Mouse (Mus musculus) heart, embryonic 12.5 days (tissue): ENCODE data around the gene Nkx2-5. TPM values are rescaled to one million over a fixed set of nuclear protein-coding genes. Genes with fewer than 3 reads are reported as not detected.

ENCODE experiments used
- ATAC-seq: fragments of 200-750 bp; cut with Nextera tagmentation; 2 replicates; pipeline ENCODE4 v1.8.0; 2017; ENCODE audit warnings: moderate TSS enrichment, moderate library complexity; ENCODE audit not compliant: insufficient number of reproducible peaks, low FRiP score
- H3K27ac ChIP-seq: fragments of 300-500 bp; sonication (generic); 2 replicates; pipeline ENCODE4 v1.5.1; 2016; ENCODE audit warnings: mild to moderate bottlenecking, moderate library complexity; ENCODE audit not compliant: poor library complexity, severe bottlenecking
- H3K27me3 ChIP-seq: fragments of 300-500 bp; sonication (generic); replicated peaks from 2 replicates; pipeline ENCODE4 v1.6.1; 2016; ENCODE audit warnings: mild to moderate bottlenecking, moderate library complexity
- H3K36me3 ChIP-seq: fragments of 300-500 bp; sonication (generic); 2 replicates; pipeline ENCODE4 v1.6.1; 2016; ENCODE audit warnings: mild to moderate bottlenecking, moderate library complexity
- H3K4me1 ChIP-seq: fragments of 300-500 bp; sonication (generic); replicated peaks from 2 replicates; pipeline ENCODE4 v1.6.1; 2016; ENCODE audit warnings: mild to moderate bottlenecking
- H3K4me2 ChIP-seq: fragments of 300-500 bp; sonication (generic); 2 replicates; pipeline ENCODE4 v1.6.1; 2016; ENCODE audit warnings: mild to moderate bottlenecking, moderate library complexity
- H3K4me3 ChIP-seq: fragments of 300-500 bp; sonication (generic); 2 replicates; pipeline ENCODE4 v1.5.1; 2016; ENCODE audit warnings: mild to moderate bottlenecking
- H3K9ac ChIP-seq: fragments of 300-500 bp; sonication (generic); 2 replicates; pipeline ENCODE4 v1.6.1; 2016; ENCODE audit warnings: mild to moderate bottlenecking, moderate library complexity
- H3K9me3 ChIP-seq: fragments of 300-500 bp; sonication (generic); replicated peaks from 2 replicates; pipeline ENCODE4 v1.6.1; 2016; ENCODE audit warnings: mild to moderate bottlenecking, moderate library complexity
- WGBS: fragments of 180-500 bp; shearing (Covaris S2); methylation state at CpG from one replicate; pipeline ENCODE4 v1.1.7; 2016; 5-methylcytosine and 5-hydroxymethylcytosine counted together
- polyA plus RNA-seq: library from polyadenylated mRNA; unstranded; fragments of >200 nt; fragmentation: Nextera tagmentation; extraction: Ambion mirVana; gene quantifications from 2 replicates; pipeline ENCODE4 v1.2.1, GENCODE M21; 2016

The Nkx2-5 gene
- polyA plus RNA-seq, 1 experiment from 2014 or later, result 200 TPM

DNA sequence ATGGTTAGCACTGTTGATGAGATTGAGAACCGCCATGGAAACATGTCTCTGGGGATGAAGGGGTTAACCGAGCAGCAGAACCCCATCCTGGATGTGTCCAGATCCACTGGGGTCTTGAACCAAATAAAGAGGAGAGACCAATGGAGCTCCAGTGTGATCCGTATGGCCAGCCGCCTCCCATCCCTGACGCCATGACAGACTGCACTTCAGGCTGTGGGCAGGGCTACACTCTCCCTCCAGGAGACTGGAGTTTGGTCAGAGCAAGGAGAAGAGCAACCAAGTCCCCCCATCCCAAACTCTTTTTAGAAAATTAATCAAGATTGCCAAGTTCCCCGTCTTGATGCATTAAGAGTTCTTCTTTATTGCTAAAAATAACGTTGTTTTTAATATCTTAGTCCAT, 33.1 kb upstream of the Nkx2-5 start:
- Histone ChIP-seq H3K4me1 (peaks cover 27% of the 10 kb centered on the region), H3K27ac (0 out of 2 replicates have a peak overlapping the region, but pooled peaks have one; percentile 31), H3K4me2 (no peak overlapping the region), H3K9ac (no peak overlapping the region), H3K27me3 (no peaks in the 10 kb centered on the region), H3K4me3 (no peak overlapping the region), H3K9me3 (peaks cover 8% of the 10 kb centered on the region; the same call in 1 of the 2 replicates), H3K36me3 (peaks cover 6% of the 10 kb centered on the region)
- ATAC-seq, result no peak
- 71% methylated on average over 7 of the region's 7 CpGs for WGBS

DNA sequence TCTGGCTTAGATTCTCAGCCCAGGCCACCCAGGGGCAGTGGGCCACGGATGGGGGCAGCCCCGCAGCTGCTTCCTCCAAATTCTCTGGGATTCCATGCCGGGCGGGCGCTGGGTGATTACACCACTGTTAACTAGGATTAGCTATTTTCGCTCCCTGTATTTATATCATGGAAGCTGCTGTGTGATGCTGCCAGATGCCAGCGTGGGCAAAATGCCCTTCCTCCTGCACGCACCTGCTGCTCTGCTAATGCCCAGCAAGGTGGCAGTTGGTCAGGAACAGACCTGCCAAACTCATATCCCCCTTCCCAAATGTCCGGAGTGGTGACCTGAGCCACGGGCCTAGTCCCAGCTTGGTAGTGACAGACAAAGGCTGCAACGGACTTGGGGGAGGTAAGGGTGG, 29.7 kb upstream of the Nkx2-5 start:
- Histone ChIP-seq H3K4me3 (no peak overlapping the region), H3K9ac (no peak overlapping the region), H3K9me3 (peaks cover 4% of the 10 kb centered on the region; the same call in 1 of the 2 replicates), H3K36me3 (no peaks in the 10 kb centered on the region; the same call in 1 of the 2 replicates), H3K4me1 (peaks cover 40% of the 10 kb centered on the region), H3K27ac (no peak overlapping the region), H3K4me2 (no peak overlapping the region), H3K27me3 (no peaks in the 10 kb centered on the region)
- WGBS, result 64% methylated on average over 11 of the region's 11 CpGs
- no peak for ATAC-seq

DNA sequence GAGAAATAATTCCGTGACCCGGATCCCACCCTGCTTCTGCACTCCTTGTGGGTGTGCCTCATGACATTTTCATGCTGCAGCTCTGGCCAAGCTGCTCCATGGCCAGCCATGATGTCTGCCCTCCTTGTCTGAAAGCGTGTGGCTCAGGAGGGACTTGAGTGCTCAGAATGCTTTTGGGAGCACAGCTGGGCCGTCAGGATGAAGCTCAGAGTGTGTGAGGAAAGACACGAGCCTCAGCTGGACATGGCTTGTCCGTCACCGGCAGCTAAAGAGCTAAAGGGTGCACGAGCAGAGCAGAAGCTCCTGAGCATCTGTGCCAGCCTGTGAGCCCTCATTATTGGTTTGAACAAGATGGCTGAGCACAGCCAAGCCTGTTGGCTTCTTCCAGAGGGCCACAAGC, 28.7 kb upstream of the Nkx2-5 start:
- no peak for ATAC-seq
- H3K4me1 ChIP-seq, result peaks cover 45% of the 10 kb centered on the region
- no peak overlapping the region for H3K4me3 ChIP-seq
- 61% methylated on average over 8 of the region's 8 CpGs for WGBS
- H3K27me3 ChIP-seq, result no peaks in the 10 kb centered on the region
- no peaks in the 10 kb centered on the region; the same call in 1 of the 2 replicates for H3K36me3 ChIP-seq
- H3K4me2 ChIP-seq, result no peak overlapping the region
- H3K9me3 ChIP-seq, result peaks cover 1% of the 10 kb centered on the region; the same call in 1 of the 2 replicates
- H3K9ac ChIP-seq, result no peak overlapping the region
- H3K27ac ChIP-seq, result peak overlapping the region; percentile 66; the same call in 1 of the 2 replicates

DNA sequence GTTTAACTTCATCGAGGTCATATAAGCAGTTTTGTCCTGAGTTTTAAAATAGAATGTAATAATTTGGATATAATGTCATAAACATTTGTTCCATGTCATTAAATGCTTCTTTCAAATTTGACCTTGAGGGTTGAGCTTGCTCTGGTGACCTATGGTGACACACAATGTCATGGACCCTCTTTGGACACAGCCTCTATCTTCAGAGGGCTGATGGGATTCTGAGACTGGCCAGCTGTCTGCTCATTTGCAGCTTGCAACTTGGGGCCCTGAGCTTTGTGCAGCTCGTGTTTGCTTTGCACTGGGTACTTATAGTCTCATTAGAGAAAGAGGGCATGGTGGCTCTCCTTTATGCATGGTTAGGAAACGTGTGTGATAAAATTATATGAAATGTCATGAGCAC, 28.1 kb upstream of the Nkx2-5 start:
- Histone ChIP-seq H3K36me3 (no peaks in the 10 kb centered on the region), H3K27me3 (no peaks in the 10 kb centered on the region), H3K9ac (no peak overlapping the region), H3K4me1 (peaks cover 41% of the 10 kb centered on the region), H3K27ac (peak overlapping the region; percentile 66; the same call in 1 of the 2 replicates), H3K4me3 (no peak overlapping the region), H3K4me2 (no peak overlapping the region), H3K9me3 (no peaks in the 10 kb centered on the region)
- WGBS, result 61% methylated on average over 3 of the region's 3 CpGs
- ATAC-seq, result no peak

DNA sequence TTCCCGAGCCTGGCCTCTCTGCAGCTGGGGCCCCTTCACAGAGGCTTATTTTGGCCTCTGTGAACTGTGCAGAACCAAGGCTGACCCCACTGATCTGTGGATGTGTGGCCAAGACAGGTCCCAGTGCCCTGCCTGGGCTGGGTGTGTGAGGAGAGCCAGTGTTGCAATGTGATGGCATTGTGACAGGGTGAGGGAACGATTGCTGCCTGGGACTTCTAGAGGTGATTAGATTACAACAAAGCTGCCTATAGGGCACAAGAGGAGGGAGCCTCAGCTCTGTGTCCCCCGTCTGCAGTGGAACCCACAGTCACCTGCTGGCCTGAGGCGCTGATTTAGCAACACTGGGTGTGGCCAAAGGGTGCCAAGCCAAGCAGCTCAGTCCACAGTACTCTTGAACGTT, 23.9 kb upstream of the Nkx2-5 start:
- Histone ChIP-seq H3K4me2 (peak overlapping the region; percentile 48), H3K27ac (peak overlapping the region; percentile 91), H3K4me3 (no peak overlapping the region), H3K9ac (peak overlapping the region; percentile 31; the same call in 1 of the 2 replicates), H3K36me3 (no peaks in the 10 kb centered on the region), H3K27me3 (no peaks in the 10 kb centered on the region), H3K9me3 (no peaks in the 10 kb centered on the region), H3K4me1 (peaks cover 57% of the 10 kb centered on the region)
- 15% methylated on average over 5 of the region's 5 CpGs for WGBS
- peak; percentile 72 for ATAC-seq

DNA sequence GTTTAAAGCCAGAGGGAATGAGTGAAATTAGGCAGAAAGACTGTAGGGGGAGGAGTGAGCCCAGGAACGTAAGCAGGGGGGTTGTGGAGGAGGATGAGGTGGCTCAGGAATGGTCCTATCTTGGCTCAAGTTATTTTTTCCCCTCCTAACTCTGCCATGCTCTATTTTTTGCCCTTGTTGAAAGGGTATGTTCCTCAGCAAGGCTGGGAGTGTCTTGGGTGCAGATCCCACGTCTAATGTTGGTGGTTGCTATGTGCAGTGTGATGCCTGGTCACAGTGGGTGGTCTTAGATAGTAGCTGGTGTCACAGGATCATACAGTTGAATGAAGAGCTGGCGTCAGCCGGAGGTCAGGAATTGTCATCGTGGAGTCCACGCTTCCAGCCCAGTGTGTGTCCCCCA, 20.3 kb upstream of the Nkx2-5 start:
- Histone ChIP-seq H3K9ac (peak overlapping the region; percentile 56; the same call in 1 of the 2 replicates), H3K27ac (peak overlapping the region; percentile 99), H3K27me3 (no peaks in the 10 kb centered on the region), H3K36me3 (peaks cover 4% of the 10 kb centered on the region; the same call in 1 of the 2 replicates), H3K4me3 (no peak overlapping the region), H3K4me1 (peaks cover 65% of the 10 kb centered on the region), H3K9me3 (peaks cover 3% of the 10 kb centered on the region; the same call in 1 of the 2 replicates), H3K4me2 (peak overlapping the region; percentile 55)
- WGBS, result 32% methylated on average over 6 of the region's 6 CpGs
- ATAC-seq, result 0 out of 2 replicates have a peak, but pooled peaks have one; percentile 16

DNA sequence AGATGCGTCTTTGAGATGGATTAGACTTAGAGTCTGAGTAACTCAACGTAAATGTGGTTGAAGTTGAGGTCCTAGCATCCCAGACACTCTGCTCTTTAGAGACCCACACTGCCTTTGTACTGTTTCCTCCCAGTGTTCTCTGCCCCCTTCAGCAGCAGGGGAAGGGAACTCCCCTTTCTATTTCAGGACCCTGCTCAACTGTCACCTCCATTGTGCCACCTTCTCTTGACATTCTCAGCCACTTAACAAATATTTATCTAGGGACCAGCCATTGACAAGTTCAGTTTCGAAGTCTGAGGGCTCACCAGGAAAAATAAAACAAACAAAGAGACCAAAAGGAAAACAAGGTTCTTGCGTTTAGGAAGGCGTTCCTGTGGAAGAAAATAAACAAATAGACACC, 19.5 kb upstream of the Nkx2-5 start:
- Histone ChIP-seq H3K9ac (peak overlapping the region; percentile 56; the same call in 1 of the 2 replicates), H3K4me2 (peak overlapping the region; percentile 55), H3K27ac (peak overlapping the region; percentile 99), H3K9me3 (peaks cover 3% of the 10 kb centered on the region; the same call in 1 of the 2 replicates), H3K4me1 (peaks cover 66% of the 10 kb centered on the region), H3K4me3 (no peak overlapping the region), H3K36me3 (peaks cover 4% of the 10 kb centered on the region; the same call in 1 of the 2 replicates), H3K27me3 (no peaks in the 10 kb centered on the region)
- 21% methylated on average over 5 of the region's 5 CpGs for WGBS
- ATAC-seq, result no peak

DNA sequence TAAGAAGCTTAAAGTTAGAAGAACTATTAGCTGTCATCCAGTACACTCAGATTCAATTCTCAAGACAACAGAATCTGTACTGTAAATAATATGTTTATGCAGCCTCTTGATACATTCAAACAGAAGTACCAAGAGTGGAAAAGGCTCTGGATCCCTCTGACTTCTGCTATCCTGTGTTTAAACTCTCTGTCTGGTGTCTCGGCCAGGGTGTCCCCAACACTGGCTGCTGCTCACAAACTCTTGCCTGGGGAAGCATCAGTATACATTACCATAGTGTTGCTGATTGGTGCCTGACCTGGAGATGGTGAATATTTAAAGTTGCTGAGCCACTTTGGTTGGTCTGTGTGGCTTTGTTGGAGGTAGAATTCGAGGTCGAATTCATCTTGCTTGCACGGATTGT, 17.0 kb upstream of the Nkx2-5 start:
- 61% methylated on average over 4 of the region's 4 CpGs for WGBS
- Histone ChIP-seq H3K27me3 (no peaks in the 10 kb centered on the region), H3K27ac (peak overlapping the region; percentile 82), H3K36me3 (peaks cover 4% of the 10 kb centered on the region; the same call in 1 of the 2 replicates), H3K9me3 (peaks cover 3% of the 10 kb centered on the region; the same call in 1 of the 2 replicates), H3K9ac (no peak overlapping the region), H3K4me1 (peaks cover 70% of the 10 kb centered on the region), H3K4me3 (no peak overlapping the region), H3K4me2 (0 out of 2 replicates have a peak overlapping the region, but pooled peaks have one; percentile 25)
- ATAC-seq, result no peak

DNA sequence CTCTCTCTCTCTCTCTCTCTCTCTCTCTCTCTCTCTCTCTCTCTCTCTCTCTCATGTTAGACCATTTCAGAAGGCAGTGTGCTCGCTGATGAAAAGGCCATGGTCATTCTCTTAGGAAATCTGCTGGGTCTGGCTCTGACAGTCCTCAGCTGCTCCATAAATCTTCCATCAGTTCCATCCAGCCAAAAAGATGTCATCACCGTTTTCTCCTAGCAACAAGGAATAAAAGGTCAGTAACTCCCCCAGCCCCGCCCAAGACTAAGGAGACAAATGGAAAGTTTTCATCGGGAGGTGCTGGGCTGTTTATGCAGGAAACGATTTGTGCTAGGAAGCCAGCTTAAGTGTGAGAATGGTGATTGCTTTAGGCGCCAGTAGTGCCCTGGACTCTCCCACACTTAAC, 16.6 kb upstream of the Nkx2-5 start:
- Histone ChIP-seq H3K4me1 (peaks cover 70% of the 10 kb centered on the region), H3K9me3 (peaks cover 3% of the 10 kb centered on the region; the same call in 1 of the 2 replicates), H3K9ac (peak overlapping the region; percentile 29; the same call in 1 of the 2 replicates), H3K4me3 (no peak overlapping the region), H3K27ac (peak overlapping the region; percentile 82), H3K4me2 (peak overlapping the region; percentile 25; the same call in 1 of the 2 replicates), H3K27me3 (no peaks in the 10 kb centered on the region), H3K36me3 (peaks cover 4% of the 10 kb centered on the region; the same call in 1 of the 2 replicates)
- peak; percentile 64; the same call in 1 of the 2 replicates for ATAC-seq
- 6% methylated on average over 6 of the region's 6 CpGs for WGBS

DNA sequence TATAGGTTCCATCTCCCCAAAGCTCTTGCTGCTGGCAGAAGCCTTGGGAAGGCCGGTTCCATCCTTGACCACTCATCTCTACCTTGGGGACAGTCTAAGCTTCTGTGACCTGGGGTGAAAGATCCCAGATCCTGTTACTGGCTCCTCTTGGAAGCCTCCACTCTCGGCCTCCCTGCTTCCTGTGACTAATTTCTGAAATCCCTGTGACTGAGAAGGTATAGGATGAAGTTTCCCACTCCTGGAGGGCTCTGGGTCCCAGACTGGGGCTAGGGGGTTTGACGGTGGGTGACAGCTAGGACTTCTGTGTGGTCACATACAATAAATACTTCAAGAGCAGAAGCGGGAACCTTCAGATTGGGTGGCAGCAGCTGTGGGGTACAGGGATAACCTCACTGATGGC, 16.1 kb upstream of the Nkx2-5 start:
- peaks cover 4% of the 10 kb centered on the region; the same call in 1 of the 2 replicates for H3K36me3 ChIP-seq
- peak overlapping the region; percentile 82 for H3K27ac ChIP-seq
- no peaks in the 10 kb centered on the region for H3K27me3 ChIP-seq
- no peak overlapping the region for H3K4me3 ChIP-seq
- 22% methylated on average over 4 of the region's 4 CpGs for WGBS
- H3K9ac ChIP-seq, result peak overlapping the region; percentile 29; the same call in 1 of the 2 replicates
- peaks cover 3% of the 10 kb centered on the region; the same call in 1 of the 2 replicates for H3K9me3 ChIP-seq
- peaks cover 72% of the 10 kb centered on the region for H3K4me1 ChIP-seq
- H3K4me2 ChIP-seq, result peak overlapping the region; percentile 25
- ATAC-seq, result no peak

DNA sequence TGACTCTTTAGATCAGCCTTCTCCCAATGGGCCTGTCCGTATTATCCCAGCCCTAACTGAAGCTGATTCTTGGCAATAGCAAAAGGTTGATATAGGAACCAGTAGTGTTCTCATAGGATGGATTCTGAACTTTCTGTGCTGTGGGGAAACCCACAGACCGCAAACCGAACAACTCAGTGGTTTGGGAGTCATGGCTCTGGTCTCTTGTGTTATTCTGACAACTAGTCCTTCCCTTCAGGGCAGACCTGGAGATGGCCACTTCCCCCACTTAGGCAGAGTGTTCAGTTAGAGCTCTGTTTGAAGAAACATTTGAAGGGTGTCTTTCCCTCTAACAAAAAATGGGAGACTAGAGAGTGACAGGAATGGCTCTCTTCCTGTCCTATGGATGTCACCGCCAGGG, 7.5 kb upstream of the Nkx2-5 start:
- H3K4me3 ChIP-seq, result peak overlapping the region; percentile 56
- 11% methylated on average over 4 of the region's 4 CpGs for WGBS
- H3K27me3 ChIP-seq, result peaks cover 27% of the 10 kb centered on the region

More for the DNA sequence above, 7.5 kb upstream of the Nkx2-5 start:
- peaks cover 33% of the 10 kb centered on the region for H3K4me1 ChIP-seq
- ATAC-seq, result no peak
- H3K9me3 ChIP-seq, result no peaks in the 10 kb centered on the region
- H3K36me3 ChIP-seq, result no peaks in the 10 kb centered on the region
- H3K9ac ChIP-seq, result peak overlapping the region; percentile 82
- H3K27ac ChIP-seq, result peak overlapping the region; percentile 97
- H3K4me2 ChIP-seq, result peak overlapping the region; percentile 81
